Mouse (Mus musculus): Measurements from ENCODE around the gene Olfr683. TPM values are rescaled to one million over a fixed set of nuclear protein-coding genes. Genes with fewer than 3 reads are reported as not detected.
"Not testable (repeated sequence)": the region's sequence is repeated elsewhere in the genome, so short reads cannot be mapped to it uniquely, and the experiment has no call there.

The Olfr683 gene
- not detected in 2 replicates for polyA plus RNA-seq (2012; rRNA removed)

- Histone ChIP-seq H3K4me1 (ENCODE audit: control insufficient read depth, insufficient read depth, low read length) (no peaks in the 10 kb centered on the region), H3K27me3 (replicated peaks; ENCODE audit: control insufficient read depth, insufficient read depth, low read length) (no peaks in the 10 kb centered on the region), H3K4me3 (ENCODE audit: insufficient read depth, low read depth, low read length) (no peak within 1 kb of the TSS), H3K36me3 (ENCODE audit: control insufficient read depth, insufficient read depth, low read length) (no peaks in the 10 kb centered on the region), H3K27ac (ENCODE audit: insufficient read depth, low read depth, low read length) (no peak within 1 kb of the TSS)
- no peak for TF ChIP-seq CTCF (conservative IDR thresholded peaks at IDR 0.05; ENCODE audit: insufficient read depth, insufficient read length, low read depth, low read length)
- TF ChIP-seq POLR2A (IDR thresholded peaks at IDR 0.05; ENCODE audit: low read depth, low read length): no peak
- 61% methylated on average over 1 of the region's 1 CpGs for WGBS
- no peak for DNase-seq
Observed at GRCm38 (mm10) chr7:105146912-105147311, at the start of gene Olfr683. Gene Olfr683, minus strand, starts transcription at chr7:105147012.

GRCm38 (mm10) chr7:105185912-105186311 is 39.1 kb upstream of the Olfr683 start, which contains the start of gene Olfr685:
Gene Olfr685, minus strand, starts transcription at chr7:105186012.
- TF ChIP-seq CTCF (conservative IDR thresholded peaks at IDR 0.05; ENCODE audit: insufficient read depth, insufficient read length, low read depth, low read length): no peak
- no peak for TF ChIP-seq POLR2A (IDR thresholded peaks at IDR 0.05; ENCODE audit: low read depth, low read length)
- H3K4me3 ChIP-seq (ENCODE audit: insufficient read depth, low read depth, low read length): no peak within 1 kb of the TSS
- WGBS: 82% methylated on average over 1 of the region's 1 CpGs
- H3K36me3 ChIP-seq (ENCODE audit: control insufficient read depth, insufficient read depth, low read length): no peaks in the 10 kb centered on the region
- no peaks in the 10 kb centered on the region for H3K27me3 ChIP-seq (replicated peaks; ENCODE audit: control insufficient read depth, insufficient read depth, low read length)
- no peak for DNase-seq
- no peaks in the 10 kb centered on the region for H3K4me1 ChIP-seq (ENCODE audit: control insufficient read depth, insufficient read depth, low read length)
- H3K27ac ChIP-seq (ENCODE audit: insufficient read depth, low read depth, low read length): no peak within 1 kb of the TSS

- no peak overlapping the region for H3K27ac ChIP-seq (ENCODE audit: insufficient read depth, low read depth, low read length)
- no peak overlapping the region for H3K4me3 ChIP-seq (ENCODE audit: insufficient read depth, low read depth, low read length)
- peak; percentile 27 for DNase-seq
- H3K4me1 ChIP-seq (ENCODE audit: control insufficient read depth, insufficient read depth, low read length): no peaks in the 10 kb centered on the region
- no peaks in the 10 kb centered on the region for H3K36me3 ChIP-seq (ENCODE audit: control insufficient read depth, insufficient read depth, low read length)
- no peak for TF ChIP-seq POLR2A (IDR thresholded peaks at IDR 0.05; ENCODE audit: low read depth, low read length)
- TF ChIP-seq CTCF (conservative IDR thresholded peaks at IDR 0.05; ENCODE audit: insufficient read depth, insufficient read length, low read depth, low read length): no peak
- no peaks in the 10 kb centered on the region for H3K27me3 ChIP-seq (replicated peaks; ENCODE audit: control insufficient read depth, insufficient read depth, low read length)
- WGBS: 45% methylated on average over 4 of the region's 4 CpGs
Observed at GRCm38 (mm10) chr7:105170773-105171172, 24.0 kb upstream of the Olfr683 start.

GRCm38 (mm10) chr7:105163553-105163952 is 16.7 kb upstream of the Olfr683 start, which contains the start of gene Olfr684:
Gene Olfr684, minus strand, starts transcription at chr7:105163653.
- WGBS: 50% methylated on average over 1 of the region's 1 CpGs
- TF ChIP-seq POLR2A (IDR thresholded peaks at IDR 0.05; ENCODE audit: low read depth, low read length): no peak
- no peak for TF ChIP-seq CTCF (conservative IDR thresholded peaks at IDR 0.05; ENCODE audit: insufficient read depth, insufficient read length, low read depth, low read length)
- no peaks in the 10 kb centered on the region for H3K36me3 ChIP-seq (ENCODE audit: control insufficient read depth, insufficient read depth, low read length)
- no peak within 1 kb of the TSS for H3K27ac ChIP-seq (ENCODE audit: insufficient read depth, low read depth, low read length)
- H3K27me3 ChIP-seq (replicated peaks; ENCODE audit: control insufficient read depth, insufficient read depth, low read length): no peaks in the 10 kb centered on the region
- no peak within 1 kb of the TSS for H3K4me3 ChIP-seq (ENCODE audit: insufficient read depth, low read depth, low read length)
- no peaks in the 10 kb centered on the region for H3K4me1 ChIP-seq (ENCODE audit: control insufficient read depth, insufficient read depth, low read length)
- DNase-seq: no peak

GRCm38 (mm10) chr7:105141275-105141674 is 5.5 kb downstream of the Olfr683 start:
- no peaks in the 10 kb centered on the region for H3K36me3 ChIP-seq (ENCODE audit: control insufficient read depth, insufficient read depth, low read length)
- TF ChIP-seq POLR2A (IDR thresholded peaks at IDR 0.05; ENCODE audit: low read depth, low read length): no peak
- TF ChIP-seq CTCF (conservative IDR thresholded peaks at IDR 0.05; ENCODE audit: insufficient read depth, insufficient read length, low read depth, low read length): no peak
- H3K4me3 ChIP-seq (ENCODE audit: insufficient read depth, low read depth, low read length): no peak overlapping the region
- DNase-seq: no peak
- no peak overlapping the region for H3K27ac ChIP-seq (ENCODE audit: insufficient read depth, low read depth, low read length)
- WGBS: 79% methylated on average over 2 of the region's 2 CpGs
- H3K27me3 ChIP-seq (replicated peaks; ENCODE audit: control insufficient read depth, insufficient read depth, low read length): no peaks in the 10 kb centered on the region
- H3K4me1 ChIP-seq (ENCODE audit: control insufficient read depth, insufficient read depth, low read length): no peaks in the 10 kb centered on the region

- Histone ChIP-seq H3K27me3 (replicated peaks; ENCODE audit: control insufficient read depth, insufficient read depth, low read length) (no peaks in the 10 kb centered on the region), H3K27ac (ENCODE audit: insufficient read depth, low read depth, low read length) (no peak within 1 kb of the TSS), H3K4me1 (ENCODE audit: control insufficient read depth, insufficient read depth, low read length) (no peaks in the 10 kb centered on the region), H3K4me3 (ENCODE audit: insufficient read depth, low read depth, low read length) (no peak within 1 kb of the TSS), H3K36me3 (ENCODE audit: control insufficient read depth, insufficient read depth, low read length) (no peaks in the 10 kb centered on the region)
- DNase-seq: no peak
- no peak for TF ChIP-seq CTCF (conservative IDR thresholded peaks at IDR 0.05; ENCODE audit: insufficient read depth, insufficient read length, low read depth, low read length)
- TF ChIP-seq POLR2A (IDR thresholded peaks at IDR 0.05; ENCODE audit: low read depth, low read length): no peak
Observed at GRCm38 (mm10) chr7:105116536-105116935, 30.3 kb downstream of the Olfr683 start, which contains the start of gene Olfr681. Gene Olfr681, plus strand, starts transcription at chr7:105116836.

GRCm38 (mm10) chr7:105092717-105093116 is 54.1 kb downstream of the Olfr683 start, which contains the start of gene Olfr680-ps1:
Gene Olfr680-ps1, minus strand, starts transcription at chr7:105092817.
- H3K27ac ChIP-seq (ENCODE audit: insufficient read depth, low read depth, low read length); H3K4me1 ChIP-seq (ENCODE audit: control insufficient read depth, insufficient read depth, low read length); H3K27me3 ChIP-seq (replicated peaks; ENCODE audit: control insufficient read depth, insufficient read depth, low read length): not testable (repeated sequence)

More at GRCm38 (mm10) chr7:105092717-105093116, 54.1 kb downstream of the Olfr683 start, which contains the start of gene Olfr680-ps1:
- not testable (repeated sequence) for DNase-seq; H3K4me3 ChIP-seq (ENCODE audit: insufficient read depth, low read depth, low read length); H3K36me3 ChIP-seq (ENCODE audit: control insufficient read depth, insufficient read depth, low read length)

Other genes with a start within 250 kb of the Olfr683 start
- not detected in 2 replicates for gene Olfr667, start 225.5 kb downstream of the Olfr683 start, polyA plus RNA-seq (2012; rRNA removed)
- not detected in 2 replicates for gene Olfr668, start 219.0 kb downstream of the Olfr683 start, polyA plus RNA-seq (2012; rRNA removed)
- not detected in 2 replicates for gene Olfr669, start 212.8 kb downstream of the Olfr683 start, polyA plus RNA-seq (2012; rRNA removed)
- not detected in 2 replicates for gene Olfr670, start 184.4 kb downstream of the Olfr683 start, polyA plus RNA-seq (2012; rRNA removed)
- gene Olfr671, start 167.9 kb downstream of the Olfr683 start, polyA plus RNA-seq (2012; rRNA removed): not detected in 2 replicates
- not detected in 2 replicates for gene Olfr672, start 145.0 kb downstream of the Olfr683 start, polyA plus RNA-seq (2012; rRNA removed)
- not detected in 2 replicates for gene Olfr675, start 118.6 kb downstream of the Olfr683 start, polyA plus RNA-seq (2012; rRNA removed)
- gene Olfr676, start 114.3 kb downstream of the Olfr683 start, polyA plus RNA-seq (2012; rRNA removed): not detected in 2 replicates
- not detected in 2 replicates for gene Olfr677, start 95.6 kb downstream of the Olfr683 start, polyA plus RNA-seq (2012; rRNA removed)
- not detected in 2 replicates for gene Olfr678, start 82.5 kb downstream of the Olfr683 start, polyA plus RNA-seq (2012; rRNA removed)
- not detected in 2 replicates for gene Olfr679, start 65.8 kb downstream of the Olfr683 start, polyA plus RNA-seq (2012; rRNA removed)
- not detected in 2 replicates for gene Olfr680-ps1, start 54.2 kb downstream of the Olfr683 start, polyA plus RNA-seq (2012; rRNA removed)
- gene Olfr681, start 30.2 kb downstream of the Olfr683 start, polyA plus RNA-seq (2012; rRNA removed): not detected in 2 replicates
- gene Olfr684, start 16.6 kb upstream of the Olfr683 start, polyA plus RNA-seq (2012; rRNA removed): not detected in 2 replicates
- not detected in 2 replicates for gene Olfr685, start 39.0 kb upstream of the Olfr683 start, polyA plus RNA-seq (2012; rRNA removed)
- gene Olfr686, start 60.5 kb upstream of the Olfr683 start, polyA plus RNA-seq (2012; rRNA removed): not detected in 2 replicates
- gene Olfr688, start 141.1 kb upstream of the Olfr683 start, polyA plus RNA-seq (2012; rRNA removed): not detected in 2 replicates
- not detected in 2 replicates for gene Olfr689, start 164.2 kb upstream of the Olfr683 start, polyA plus RNA-seq (2012; rRNA removed)
- gene Olfr690, start 187.1 kb upstream of the Olfr683 start, polyA plus RNA-seq (2012; rRNA removed): 0.16 TPM in 1 of 2 replicates, not detected in the other
- not detected in 2 replicates for gene Olfr691, start 195.3 kb upstream of the Olfr683 start, polyA plus RNA-seq (2012; rRNA removed)
- not detected in 2 replicates for gene Olfr692, start 221.2 kb upstream of the Olfr683 start, polyA plus RNA-seq (2012; rRNA removed)
- gene Gm5901, start 228.0 kb upstream of the Olfr683 start, polyA plus RNA-seq (2012; rRNA removed): not detected in 2 replicates